Mouse (Mus musculus) spleen, adult 2 months (tissue): ENCODE results near the gene Prg3.

ENCODE experiments used
- CTCF ChIP-seq: fragments of 200-500 bp; IDR thresholded peaks from 2 replicates; pipeline ENCODE4 v1.5.1; 2011; ENCODE audit warnings: mild to moderate bottlenecking, inconsistent platforms; ENCODE audit not compliant: insufficient read depth, insufficient read length, insufficient replicate concordance; ENCODE audit errors: extremely low read depth
- POLR2A ChIP-seq: fragments of 200-500 bp; IDR thresholded peaks from 2 replicates; pipeline ENCODE4 v1.6.1; 2011; ENCODE audit warnings: low read depth, low read length, inconsistent platforms

DNA sequence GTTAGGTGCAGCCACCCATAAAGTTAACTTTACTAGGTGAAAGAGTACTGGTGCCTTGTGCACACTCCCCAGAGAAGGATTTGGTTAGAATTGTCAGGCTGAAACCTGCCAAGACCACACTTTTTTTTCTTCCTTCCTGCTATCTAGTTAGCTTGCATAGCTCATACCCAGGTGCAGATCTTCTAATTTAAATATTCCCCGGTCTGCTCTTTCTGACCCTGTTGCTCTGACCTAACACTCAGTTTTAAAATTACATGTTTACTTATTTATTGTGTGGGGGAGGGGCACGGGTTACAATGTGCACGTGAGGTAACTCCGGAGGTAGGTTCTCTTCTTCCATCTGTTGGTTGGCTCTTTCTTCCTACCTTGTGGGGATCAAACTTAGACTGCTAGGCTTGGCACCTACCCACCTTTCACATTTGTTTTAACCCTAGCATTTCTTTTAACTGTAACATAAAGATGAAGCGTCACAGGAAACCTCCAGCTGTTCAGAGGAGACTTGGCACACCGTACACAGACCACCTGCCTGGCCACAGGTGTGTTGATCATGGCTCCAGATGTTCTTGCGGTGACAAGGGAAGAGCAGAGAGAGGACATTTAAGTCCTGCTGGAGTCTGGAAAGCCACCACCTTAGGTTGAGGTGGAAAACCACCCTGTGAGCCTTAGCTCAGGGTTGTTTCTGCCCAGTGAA, 23.8 kb upstream of the Prg3 start:
- TF ChIP-seq CTCF (no peak), POLR2A (no peak)
